Mouse (Mus musculus): Measurements from ENCODE around the gene Rala.

Rala gene

GRCm38 (mm10) chr13:17884211-17884610 is 59.8 kb downstream of the Rala start:
- DNase-seq (ENCODE audit: inconsistent ontology term), result no peak

DNA sequence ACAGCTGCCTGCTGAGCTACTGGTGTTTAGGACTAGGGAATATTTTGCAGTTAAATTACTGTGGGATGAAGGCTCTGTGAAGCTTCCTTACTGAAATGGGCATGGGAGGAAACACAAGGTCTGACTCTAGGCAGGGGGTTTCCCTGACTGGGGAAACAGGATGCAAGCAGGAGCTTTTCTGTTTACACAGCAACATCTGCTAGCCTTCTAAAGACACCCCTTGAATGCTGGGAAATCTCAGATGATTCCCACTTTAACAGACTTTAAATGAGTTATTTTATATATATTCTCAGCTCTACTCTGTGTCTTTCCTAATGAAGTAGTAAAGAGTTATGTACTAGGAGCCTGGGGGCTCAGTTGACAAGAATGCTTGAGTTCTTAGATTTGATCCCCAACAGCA is 65.0 kb downstream of the Rala start:
- no peak for DNase-seq (ENCODE audit: inconsistent ontology term)

GRCm38 (mm10) chr13:17866741-17867140 is 77.3 kb downstream of the Rala start:
- DNase-seq (ENCODE audit: inconsistent ontology term), result no peak

GRCm38 (mm10) chr13:17860536-17860935 is 83.5 kb downstream of the Rala start:
- DNase-seq (ENCODE audit: inconsistent ontology term), result no peak

DNA sequence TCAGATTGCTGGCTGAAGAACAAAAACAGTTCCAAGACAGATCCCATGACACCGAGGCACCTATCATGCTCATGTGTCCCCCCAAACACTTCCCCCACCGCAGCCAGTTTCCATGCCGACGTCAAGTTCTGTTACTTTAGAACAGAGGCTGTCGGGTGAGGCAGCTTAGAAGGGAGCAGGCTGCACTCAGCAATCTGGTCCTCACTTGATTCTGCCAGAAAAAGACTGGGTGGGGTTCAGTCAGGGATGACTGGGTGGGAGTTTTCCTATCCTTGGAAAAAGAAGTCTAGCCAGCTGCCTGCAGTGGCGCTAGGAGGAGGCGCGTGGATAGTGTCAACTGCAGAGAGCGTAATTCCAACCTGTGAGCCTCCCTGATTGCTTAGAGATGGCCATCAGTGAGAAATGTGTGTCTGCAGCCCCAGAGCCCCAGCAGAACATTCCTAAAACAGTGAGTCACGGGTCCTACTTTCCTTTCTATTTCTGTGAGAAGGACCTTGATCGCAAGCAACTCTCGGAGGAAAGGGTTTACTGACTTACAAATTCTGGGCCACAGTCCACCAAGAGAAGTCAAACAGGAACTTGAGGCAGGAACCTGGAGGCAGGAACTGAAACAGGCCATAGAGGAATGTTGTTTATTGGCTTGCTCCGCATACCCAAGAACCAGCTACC is 84.5 kb downstream of the Rala start:
- no peak for DNase-seq (ENCODE audit: inconsistent ontology term)

GRCm38 (mm10) chr13:17857046-17857445 is 87.0 kb downstream of the Rala start:
- no peak for DNase-seq (ENCODE audit: inconsistent ontology term)

- peak; percentile 28 for DNase-seq (ENCODE audit: inconsistent ontology term)
Measured at GRCm38 (mm10) chr13:17855492-17856138, 88.4 kb downstream of the Rala start.

DNA sequence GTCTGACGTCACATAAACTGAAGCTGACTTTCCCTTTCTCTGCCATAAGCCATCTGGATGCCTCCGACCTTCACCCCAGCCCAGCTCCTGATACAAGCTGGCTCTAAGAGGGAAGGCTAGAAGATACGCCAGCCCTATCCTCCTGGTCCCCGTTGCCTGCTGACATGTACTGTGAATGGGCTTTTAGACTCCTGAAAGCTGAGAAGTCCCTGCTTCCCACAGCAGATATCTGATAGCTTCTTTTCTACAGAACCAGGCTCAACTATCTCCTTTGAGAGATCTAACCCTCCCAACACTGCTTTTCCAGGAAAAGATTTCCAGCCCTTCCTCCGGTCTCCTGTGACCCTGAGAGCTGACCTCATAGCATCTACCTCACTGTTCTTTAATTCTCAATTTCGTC is 89.3 kb downstream of the Rala start:
- DNase-seq (ENCODE audit: inconsistent ontology term), result no peak

DNA sequence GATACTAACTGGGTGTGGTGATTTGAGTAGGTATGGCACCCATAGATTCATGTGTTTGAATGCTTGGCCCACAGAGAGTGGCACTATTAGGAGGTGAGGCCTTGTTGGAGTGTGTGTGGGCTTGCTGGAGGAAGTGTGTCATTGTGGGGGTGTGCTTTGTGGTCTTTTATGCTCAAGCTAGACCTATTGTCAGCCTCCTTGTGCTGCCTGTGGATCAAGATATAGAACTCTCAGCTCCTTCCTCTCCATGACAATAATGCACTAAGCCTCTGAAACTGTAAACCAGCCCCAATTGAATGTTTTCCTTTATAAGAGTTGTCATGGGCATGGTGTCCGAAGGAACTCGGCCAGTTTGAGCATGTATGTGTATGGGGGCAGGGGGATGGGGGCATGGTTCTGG is 100.7 kb downstream of the Rala start:
- DNase-seq (ENCODE audit: inconsistent ontology term), result no peak

- DNase-seq (ENCODE audit: inconsistent ontology term), result no peak
Measured at GRCm38 (mm10) chr13:17842756-17843155, 101.3 kb downstream of the Rala start.

DNA sequence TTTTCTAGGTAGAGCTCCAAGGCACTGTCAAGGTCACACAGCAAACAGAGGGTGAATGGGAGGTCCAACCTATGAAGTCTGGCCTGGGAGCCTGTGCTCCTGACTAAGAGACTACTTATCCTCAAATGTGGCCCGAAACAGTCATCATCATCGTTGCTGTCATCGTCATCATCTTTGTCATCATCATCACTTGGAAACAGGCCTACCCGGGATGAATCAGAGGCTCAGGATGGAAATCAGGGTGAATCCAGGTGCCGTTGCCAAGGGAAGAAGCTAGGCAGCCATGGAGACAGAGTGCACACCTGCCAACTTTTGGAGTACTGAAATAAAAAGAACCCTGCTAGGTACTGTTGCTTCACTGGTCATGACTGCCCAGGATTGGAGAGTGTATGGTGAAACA is 104.9 kb downstream of the Rala start:
- no peak for DNase-seq (ENCODE audit: inconsistent ontology term)

DNA sequence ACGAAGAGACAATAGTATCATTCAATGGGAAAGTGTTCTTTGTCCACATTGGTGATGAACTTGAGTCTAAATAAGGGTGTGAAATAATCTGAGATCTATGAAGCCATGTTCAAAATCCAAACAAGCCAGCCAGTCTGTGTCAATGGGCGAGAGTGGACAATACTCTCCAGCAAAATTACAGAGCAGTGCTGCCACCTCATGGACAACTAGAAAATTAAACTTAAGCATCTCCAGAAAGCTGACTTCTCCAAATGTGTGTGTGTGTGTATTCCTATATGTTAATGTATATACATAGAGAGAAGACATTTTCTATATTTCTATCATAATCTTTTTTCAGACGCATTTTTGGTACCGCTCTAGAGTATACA is 105.6 kb downstream of the Rala start:
- peak; percentile 44 for DNase-seq (ENCODE audit: inconsistent ontology term)

DNA sequence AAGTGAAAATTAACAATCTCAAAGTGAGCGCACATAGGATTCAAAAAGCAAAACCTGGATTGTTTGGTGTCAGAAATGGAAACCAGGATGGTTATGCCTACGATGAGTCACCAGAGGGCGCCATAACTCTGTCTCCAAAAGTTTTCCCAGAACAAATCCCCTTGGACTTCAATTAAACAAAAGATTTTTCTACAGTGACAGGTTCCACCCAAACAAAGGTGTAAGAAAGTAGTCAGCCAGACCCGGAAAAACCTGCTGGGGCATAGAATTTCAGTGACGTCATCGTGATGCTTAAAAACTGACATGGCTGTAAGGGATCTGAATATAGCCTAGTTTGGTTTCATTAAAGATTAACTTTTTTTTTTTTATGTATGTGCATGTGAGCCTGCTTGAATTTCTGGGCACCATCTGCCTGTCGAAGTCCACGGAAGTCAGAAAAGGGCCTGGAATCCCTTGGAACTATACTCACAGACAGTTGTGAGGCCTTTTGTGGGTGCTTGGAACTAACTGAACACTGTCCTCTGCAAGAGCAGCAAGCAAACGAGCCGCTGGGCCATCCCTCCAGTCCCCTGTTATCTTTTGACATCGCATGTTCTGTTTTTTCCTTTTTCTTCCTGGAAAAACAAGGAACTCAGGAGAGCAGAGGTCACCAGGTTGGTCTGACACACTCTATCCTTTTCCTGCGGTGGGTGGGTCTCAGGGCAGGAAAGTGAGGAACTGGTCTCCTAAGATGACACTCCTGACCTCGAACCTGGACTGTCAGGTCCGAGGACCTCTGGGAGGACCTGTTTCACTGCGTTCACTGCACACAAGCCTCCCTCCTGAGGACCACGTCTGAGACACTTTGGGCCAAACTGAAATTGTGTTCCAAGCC is 106.2 kb downstream of the Rala start:
- DNase-seq (ENCODE audit: inconsistent ontology term), result peak; percentile 59

DNA sequence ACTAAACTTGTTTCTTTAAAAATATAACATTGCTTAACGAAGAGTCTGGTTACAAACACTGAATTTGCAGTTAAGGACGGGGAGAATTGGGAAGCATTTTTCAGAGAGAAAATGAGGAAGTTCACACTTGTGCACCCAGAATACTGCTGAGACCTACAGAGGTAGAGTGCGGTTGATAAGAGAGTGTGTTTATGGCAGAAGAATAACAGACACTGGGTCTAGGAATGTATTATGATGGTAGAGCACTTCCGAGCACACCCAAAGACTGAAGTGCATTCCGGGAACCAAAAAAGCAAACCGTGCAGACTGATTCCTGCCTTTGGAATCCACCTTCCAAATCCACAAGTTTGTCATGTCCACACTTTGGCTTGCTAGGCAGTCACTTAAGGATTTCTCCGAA is 107.2 kb downstream of the Rala start:
- no peak for DNase-seq (ENCODE audit: inconsistent ontology term)

GRCm38 (mm10) chr13:17832940-17833339 is 111.1 kb downstream of the Rala start:
- DNase-seq (ENCODE audit: inconsistent ontology term), result no peak

Data from Muller cell, postnatal 12 days (primary cell).